Mouse (Mus musculus): ENCODE measurements around the gene Efnb3.

Efnb3 gene

DNA sequence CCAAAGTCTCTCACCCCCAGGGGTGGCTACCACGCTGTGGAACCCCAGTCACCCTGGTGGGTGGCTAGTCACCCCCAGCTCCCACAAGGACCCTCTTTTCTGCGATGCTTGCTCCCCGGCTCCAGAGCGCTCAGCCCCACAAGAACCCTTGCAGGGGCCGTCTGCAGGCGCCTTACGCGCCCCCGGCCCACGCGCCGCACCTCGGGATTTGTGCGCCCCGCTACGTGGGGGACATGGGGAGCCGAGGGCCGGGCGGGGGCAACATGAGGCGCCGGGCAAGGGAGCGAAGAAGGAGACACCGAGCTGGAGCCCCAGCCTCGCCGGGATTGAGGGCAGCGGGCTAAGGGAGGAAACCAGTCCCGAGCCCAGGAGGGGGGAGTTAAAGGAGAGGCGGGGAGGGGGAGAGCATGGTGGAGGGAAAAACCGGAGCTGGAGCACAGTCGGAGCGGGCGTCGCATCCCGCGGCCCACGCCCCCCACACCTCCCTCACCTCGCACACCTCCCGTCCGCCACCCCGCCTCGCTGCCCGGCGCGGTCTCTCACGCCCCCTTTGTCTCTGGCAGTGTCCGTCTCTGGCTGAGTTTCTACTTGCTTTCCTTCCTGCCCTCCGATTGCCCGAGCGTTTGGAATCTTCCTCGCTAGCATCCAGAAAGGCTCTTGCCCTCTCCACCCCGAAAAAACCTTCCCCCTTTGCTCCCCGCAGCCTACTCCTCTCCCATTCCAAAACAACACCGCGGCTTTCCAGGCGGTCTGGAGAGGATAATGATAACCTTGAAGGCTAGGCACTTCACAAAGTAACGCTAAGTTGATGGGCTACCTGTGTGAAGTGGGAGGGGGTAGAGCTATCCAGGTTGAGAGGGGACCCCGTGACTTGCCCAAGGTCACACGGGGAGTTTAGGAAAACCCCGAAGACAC, at the start of gene Efnb3:
Gene Efnb3, minus strand, starts transcription at position 355 of the 915 bp plus-strand sequence.
- DNase-seq (ENCODE audit: low read depth, low spot score) = no peak

DNA sequence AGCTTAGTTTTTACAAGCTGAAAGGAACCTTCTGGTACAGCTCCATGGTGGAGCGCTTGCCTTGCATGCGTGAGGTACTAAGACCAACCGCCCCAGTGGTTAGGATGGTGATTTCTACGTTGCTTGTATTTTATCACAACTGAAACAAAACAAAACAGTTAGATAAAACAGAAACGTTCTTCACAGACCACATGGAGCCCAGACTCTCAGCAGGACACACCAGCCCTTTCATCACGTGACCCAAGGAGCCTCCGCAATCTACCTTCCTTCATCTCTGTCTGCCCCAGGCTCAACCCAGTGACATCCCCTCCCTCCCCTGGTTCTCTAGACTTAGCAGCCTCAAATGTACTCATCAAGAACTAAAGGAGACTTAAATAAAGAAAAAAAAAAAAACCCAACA, 49.4 kb upstream of the Efnb3 start:
- DNase-seq (ENCODE audit: low read depth, low spot score) = no peak

DNA sequence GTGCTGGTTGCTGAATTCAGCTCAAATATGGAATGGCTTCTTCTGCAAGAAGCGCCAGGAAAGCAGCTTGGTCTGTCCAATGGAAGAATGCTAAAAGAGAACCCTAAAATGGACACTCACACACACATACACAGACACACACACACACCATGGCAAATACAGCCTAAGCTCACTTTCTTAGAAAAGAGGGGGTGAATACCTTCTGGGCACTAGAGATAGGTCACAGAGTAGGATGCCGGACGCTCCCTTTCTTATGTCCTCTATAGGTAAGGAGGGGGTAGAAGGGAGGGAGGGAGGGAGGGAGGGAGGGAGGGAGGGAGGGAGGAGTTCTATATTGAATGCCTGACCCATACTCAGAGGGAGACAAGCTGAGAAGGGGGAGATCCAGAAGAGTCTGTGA, 48.5 kb upstream of the Efnb3 start:
- DNase-seq (ENCODE audit: low read depth, low spot score) = no peak

DNA sequence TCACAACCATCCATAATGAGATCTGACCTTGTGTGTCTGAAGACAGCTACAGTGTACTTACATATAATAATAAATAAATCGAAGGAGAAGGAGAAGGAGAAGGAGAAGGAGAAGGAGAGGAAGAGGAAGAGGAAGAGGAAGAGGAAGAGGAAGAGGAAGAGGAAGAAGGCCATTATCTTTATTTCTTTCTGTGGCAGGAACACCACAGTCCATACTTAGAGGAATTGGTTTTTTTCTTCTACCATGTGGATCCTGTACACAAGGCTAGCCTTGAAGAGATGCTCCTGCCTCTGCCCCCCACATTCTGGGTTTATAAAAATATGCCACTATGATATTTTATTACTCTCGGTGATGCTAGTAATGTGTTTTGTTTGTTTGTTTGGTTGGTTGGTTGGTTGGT, 46.8 kb upstream of the Efnb3 start:
- no peak for DNase-seq (ENCODE audit: low read depth, low spot score)

DNA sequence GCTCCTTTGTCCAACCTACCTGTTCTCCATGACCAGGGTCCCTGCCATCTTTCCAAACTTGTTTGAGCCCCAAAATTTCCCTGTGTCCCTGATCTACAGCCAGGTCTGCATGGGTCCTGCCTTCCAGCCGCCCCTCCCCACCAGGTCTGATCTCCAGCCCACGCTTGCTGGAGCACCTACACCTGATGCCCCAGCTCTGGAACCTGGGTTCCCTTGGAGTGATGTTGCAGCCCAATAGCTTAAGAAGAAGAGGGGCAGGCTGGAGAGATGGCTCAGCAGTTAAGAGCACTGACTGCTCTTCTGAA, 46.4 kb upstream of the Efnb3 start:
- no peak for DNase-seq (ENCODE audit: low read depth, low spot score)

DNA sequence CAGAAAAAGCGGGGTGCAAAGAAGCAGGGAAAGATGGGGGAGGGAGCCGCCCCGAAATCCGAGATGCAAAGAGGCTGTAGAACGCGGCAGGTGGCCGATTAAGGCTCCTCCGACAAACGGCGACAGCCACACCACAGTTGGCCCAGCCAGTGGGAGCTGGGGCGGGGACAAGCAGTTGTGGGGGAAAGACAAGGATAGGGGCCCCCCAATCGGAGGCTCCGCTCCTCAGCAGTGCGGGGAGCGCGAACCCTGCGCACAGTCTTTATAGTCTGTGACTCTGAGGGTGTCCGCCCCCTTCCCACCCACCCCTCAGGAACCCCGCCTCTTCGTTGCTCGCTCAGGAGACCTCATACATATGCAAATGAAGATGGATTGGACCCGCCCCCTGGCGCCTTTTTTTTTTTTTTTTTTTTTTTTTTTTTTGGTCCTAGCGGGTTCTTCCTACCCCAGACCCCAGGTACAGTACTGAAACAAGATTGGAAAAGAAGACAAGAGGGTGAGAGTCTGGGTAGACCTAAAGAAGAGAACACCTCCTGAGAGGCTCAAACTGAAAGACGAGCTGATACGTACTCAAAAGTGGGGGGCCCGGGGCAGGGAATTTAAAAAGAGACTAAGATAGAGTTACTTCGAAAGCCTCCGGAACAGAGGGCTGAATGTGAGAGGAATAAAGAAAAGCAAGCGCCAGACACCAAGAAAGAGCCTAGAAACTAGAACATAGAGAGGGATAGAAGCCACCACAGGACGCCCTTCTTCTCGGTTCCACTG, 45.9 kb upstream of the Efnb3 start, which contains the start of gene Atp1b2:
Gene Atp1b2, minus strand, starts transcription at position 217 of the 765 bp plus-strand sequence.
- no peak for DNase-seq (ENCODE audit: low read depth, low spot score)

DNA sequence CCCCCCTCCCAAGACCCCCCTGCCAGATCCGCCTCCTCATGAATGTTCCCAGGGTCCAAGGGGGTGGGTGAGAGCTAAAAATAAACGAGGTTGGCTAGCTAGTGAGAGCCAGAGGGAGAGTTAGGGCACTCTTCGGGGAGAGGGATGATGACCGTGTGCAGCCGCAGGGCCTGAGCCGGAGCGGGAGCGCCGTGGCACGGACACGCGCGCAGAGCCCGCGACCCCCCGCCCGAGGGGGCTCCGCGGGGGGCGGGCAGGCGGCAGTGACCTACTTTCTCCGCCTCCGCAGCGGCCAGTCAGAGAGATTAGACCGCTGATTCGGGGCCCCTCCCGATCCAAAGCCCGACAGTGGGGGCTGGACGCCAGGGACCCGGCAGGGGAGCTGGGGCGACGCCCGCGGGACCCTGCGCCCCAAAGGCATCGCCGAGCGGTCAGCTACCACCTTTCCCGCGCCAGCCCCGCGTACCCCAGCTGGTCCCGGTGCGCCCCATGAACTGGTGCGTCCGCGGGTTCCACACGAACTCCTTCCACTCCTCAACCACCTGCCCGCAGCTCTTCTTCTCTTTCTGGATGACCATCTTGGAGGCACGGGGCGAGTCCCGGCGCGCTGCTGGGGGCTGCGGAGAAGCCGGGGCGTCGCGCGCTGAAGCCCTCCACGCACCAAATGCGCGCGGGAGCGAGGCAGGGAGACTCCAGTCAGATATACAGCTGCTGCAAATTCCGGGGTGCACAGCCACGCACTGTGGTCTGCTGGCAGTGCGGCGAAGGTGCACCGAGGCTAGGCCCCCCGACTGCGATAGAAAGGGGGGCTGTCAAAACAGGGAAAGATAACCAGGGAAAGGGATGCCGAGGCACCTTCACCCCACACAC, 45.0 kb upstream of the Efnb3 start:
- DNase-seq (ENCODE audit: low read depth, low spot score) = no peak

DNA sequence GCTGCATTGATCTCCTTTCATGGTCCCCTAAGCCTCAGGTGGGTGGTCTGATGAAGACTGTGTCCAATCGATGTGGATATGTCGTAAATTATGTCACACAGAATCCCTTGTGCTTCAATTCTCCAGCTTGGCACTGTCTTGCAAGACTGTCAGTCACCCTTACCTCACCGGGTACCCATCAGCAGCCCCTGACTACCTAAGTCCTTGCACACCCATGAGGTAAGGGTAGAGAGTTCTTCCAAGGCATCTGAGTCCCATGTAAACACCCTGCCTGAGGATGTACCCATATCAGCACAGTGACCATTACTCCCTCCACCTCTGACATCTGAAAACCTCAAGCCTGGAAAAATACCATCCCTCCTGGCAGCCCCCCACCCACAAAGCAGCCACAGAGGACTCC, 44.3 kb upstream of the Efnb3 start:
- no peak for DNase-seq (ENCODE audit: low read depth, low spot score)

DNA sequence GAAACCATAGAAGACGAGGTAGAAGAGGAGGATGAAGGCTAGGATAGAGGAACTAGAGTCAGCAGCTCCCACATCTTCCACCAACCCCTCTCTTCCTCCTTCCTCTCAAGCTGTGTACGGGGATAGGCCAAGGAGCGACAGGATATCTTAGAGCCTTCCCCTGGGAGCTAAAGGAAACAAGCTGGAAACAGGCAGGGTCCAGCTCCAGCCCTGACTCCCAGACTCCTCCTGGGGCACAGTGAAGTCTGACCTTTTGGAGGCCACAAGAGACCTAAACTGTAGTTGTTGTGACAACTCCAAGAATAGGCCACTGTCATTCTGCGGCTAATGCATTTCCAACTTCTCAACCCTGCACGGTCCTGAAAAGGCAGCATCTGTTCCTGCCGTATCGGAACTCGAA, 43.5 kb upstream of the Efnb3 start:
- no peak for DNase-seq (ENCODE audit: low read depth, low spot score)

DNA sequence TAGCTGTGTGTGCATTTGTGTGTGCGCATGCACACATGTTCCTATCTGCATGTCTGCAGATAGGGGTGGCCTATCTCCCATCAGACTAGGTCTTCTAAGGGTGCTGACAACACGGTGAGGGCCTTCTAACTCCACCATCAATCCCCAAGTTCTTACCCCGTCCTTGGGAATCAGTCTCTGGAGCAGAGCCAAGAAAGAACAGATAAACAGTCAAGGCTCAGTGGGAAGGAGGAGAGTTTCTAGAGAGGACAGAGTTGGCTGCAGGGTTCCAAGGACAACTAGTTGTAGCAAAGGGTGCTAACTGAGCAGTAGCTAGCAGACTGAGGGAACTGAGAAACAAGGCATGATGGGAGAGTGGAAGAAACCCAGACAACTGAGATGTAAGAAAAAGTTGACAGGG, 41.8 kb upstream of the Efnb3 start:
- no peak for DNase-seq (ENCODE audit: low read depth, low spot score)

DNA sequence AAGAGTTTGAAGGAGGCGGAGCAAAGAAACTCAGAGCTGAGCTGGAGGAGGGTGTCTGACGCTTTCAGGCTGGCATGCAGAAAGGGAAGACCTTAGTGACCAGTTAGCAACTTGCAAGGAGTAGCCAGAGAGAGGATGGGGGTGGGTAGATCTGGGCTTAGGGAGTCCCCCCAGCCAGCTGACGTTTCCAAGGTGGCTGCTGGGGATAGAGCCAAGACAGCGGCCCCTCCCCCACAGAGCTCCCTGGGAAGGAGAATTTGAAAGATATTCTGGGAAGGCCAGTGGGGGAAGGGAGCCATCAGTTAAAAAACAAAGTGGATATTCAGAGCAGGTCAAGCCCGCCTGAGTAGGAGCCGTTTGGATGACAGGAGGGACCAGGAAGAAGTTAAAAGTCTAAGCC, 40.1 kb upstream of the Efnb3 start:
- DNase-seq (ENCODE audit: low read depth, low spot score) = no peak

DNA sequence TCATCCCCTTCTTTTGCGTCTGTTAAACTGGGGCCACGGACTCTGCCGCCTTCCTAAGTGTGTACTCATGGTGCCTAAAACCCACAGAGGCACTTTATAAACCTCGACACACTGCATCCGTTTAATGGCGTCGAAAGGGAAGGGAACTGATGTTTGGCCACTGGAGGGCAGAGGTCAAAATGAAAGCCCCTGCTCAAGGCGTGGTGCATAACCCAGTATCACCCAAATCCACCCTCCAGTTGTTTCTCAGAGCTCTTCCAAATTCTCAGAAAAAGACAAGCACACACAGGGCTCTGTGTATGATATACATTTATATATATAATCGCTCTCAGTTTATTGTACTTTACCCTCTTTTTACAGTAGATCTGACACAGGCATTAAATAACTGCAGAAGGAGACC, 39.4 kb upstream of the Efnb3 start:
- no peak for DNase-seq (ENCODE audit: low read depth, low spot score)

DNA sequence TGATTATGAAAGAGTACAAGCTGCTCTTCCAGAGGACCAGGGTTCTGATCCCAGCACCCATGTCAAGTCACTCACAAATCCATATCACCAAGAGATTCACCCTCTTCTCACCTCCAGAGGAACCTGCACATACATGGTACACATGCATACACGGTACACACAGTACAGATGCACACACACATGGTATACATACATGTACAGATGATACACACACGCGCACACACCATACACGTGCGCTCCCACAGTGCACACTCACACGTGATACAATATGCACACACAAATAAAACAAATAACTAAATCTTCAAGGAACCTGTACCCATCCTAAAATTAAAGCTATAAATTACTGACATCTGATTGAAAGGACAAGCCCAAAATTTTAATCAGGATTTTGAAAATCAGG, 34.8 kb upstream of the Efnb3 start:
- DNase-seq (ENCODE audit: low read depth, low spot score) = no peak

DNA sequence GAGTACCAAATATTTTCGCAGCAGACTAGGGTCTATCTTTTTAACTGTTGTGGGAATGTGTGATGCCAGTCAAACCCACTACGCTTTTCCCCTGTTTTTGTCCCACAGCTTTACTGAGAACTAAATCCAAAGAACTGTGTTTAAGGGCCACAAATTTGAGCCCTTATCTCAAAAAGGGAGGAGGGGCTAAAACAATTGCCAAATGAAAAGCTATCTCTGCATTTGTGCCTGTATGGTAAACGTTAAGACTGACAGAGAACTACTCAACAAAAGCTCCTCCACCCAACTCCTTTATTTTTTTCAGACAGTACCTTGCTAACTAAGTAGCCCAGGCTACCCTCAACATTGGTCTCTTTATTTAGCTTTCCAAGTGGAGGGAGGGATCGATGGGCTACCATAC, 32.8 kb upstream of the Efnb3 start:
- no peak for DNase-seq (ENCODE audit: low read depth, low spot score)

DNA sequence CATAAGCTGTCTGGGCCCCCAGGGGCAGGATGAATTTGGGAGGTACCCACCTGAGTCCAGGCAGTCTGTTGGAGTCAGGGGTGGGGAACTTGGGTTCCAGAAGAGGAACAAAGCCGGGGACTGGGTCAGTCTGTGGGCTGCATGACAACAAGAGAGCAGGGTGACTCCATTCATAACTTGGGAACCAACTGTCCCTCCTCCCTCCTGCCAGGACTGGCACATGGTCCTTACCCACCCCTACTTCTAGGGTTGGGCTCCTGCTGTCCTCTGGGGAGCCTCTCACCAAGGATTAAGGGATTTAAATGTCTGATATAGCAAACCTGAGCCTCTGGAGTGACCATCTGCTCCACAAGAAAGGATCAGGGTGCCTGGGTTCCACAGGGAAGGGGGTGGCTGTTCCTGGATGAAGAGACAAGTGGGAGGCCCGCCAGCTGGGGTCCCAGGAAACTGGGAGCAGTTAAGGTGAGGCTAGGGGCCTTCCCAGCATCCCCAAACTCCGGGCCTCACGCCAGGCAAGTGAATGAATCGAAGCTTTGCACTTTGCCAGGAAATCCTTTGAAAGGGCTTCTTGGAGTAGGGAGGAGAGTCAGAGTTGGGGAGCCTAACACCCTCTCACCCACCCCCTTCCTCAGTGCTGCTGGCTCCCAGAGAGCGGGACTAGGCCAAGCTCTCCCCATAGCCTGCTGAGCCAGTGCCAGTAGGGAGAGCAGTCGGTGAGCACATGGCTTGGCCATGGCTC, 32.1 kb upstream of the Efnb3 start:
- no peak for DNase-seq (ENCODE audit: low read depth, low spot score)

DNA sequence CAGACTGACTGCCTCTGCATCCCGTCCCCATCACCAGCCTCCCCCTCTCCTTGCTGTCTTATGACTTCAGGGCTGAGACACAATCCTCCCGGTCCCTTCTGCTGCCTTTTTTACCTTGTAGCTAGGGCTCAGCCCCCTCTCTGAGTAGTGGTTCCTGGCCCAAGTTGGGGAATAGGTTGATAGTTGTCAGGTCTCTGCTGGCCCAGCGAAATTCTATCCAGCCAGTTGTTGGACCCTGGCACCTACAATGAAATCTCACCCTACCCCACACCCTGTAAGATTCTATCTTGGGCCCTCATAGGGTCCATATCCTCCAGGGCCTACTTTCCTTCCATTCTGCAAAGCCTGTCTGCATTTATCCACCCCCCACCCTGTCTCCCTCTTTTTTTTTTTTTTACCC, 31.4 kb upstream of the Efnb3 start:
- DNase-seq (ENCODE audit: low read depth, low spot score) = no peak

DNA sequence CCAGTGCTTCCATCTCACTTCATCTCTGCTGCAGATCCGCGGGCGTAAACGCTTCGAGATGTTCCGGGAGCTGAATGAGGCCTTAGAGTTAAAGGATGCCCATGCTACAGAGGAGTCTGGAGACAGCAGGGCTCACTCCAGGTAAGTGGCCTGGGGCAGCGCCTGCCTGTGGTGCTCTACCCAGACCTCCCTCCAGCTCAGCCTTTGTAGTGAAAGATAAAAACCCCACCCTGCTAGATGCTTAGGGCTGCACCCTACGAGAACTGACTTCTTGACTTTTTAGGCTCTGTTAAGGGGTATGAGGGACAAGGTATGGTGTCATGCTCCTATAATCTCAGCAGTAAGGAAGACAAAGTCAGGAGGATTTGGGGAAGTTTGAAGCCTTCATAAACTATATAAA, 30.6 kb upstream of the Efnb3 start:
- no peak for DNase-seq (ENCODE audit: low read depth, low spot score)

DNA sequence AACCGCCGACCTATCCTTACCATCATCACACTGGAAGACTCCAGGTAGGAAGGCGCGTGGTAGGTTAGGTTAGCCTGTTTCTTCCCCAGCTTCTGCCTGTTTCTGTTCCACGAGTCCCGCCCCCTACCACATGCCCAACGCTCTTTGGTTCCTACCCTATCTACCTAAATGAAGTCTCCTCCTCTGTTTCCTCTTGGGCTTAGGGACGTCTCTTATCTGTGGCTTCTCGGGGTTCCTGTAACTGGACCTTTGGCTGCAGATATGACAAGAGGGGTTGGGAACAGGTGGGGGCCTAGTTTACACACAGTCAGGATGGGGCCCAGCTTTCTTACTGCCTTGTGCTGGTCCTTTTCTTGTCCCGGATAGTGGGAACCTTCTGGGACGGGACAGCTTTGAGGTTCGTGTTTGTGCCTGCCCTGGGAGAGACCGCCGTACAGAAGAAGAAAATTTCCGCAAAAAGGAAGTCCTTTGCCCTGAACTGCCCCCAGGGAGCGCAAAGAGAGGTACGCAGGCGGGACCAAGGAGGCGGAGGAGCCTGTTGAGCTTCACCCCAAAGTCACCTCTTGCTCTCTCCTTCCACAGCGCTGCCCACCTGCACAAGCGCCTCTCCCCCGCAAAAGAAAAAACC, 29.3 kb upstream of the Efnb3 start:
- no peak for DNase-seq (ENCODE audit: low read depth, low spot score)

DNA sequence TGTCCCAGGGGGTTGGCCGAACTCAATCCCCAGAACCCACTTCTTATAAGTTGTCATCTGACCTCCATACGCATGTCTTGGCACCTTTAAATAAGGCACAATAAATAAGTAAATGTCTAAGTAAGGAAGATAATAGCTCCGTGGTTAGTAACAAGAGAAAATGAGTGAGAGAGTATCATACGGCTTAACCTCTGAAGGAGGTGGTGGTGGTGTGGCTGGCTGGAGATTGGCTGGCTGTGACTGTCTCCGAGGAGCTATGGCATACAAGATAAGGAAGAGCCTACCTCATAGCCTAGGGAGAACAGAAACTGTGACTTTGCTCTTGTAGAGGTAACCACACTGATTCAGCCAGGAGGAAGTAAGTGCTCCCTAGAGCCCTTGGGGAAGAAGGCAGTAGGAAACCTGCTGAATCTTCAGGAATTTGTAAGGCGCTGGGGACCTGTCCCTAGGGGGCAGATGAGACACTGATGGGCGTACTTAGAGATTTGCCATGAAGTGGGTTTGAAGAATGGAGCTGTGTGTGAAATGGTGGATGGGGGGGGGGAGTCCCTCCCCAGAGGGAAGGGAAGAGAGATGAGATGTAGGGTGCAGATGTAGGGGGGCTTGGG, 25.8 kb upstream of the Efnb3 start:
- no peak for DNase-seq (ENCODE audit: low read depth, low spot score)

DNA sequence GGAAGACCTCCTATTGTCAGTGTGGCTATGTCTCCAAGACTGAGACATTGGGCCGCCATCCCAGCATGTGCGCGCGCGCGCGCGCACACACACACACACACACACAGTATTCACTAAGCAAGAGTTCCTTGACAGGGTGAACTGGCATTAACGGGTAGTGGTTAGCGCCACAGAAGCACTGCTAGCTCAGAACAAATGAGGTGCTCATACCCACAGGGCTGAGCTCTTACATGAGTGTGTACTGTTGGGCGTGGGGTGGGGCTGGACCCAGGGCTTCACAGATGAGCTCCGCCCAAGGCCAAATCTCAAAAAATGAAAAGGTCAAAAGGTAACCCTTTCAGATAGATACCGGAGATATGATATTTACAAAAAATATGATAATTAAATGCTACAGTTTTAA, 24.9 kb upstream of the Efnb3 start:
- DNase-seq (ENCODE audit: low read depth, low spot score) = no peak

DNA sequence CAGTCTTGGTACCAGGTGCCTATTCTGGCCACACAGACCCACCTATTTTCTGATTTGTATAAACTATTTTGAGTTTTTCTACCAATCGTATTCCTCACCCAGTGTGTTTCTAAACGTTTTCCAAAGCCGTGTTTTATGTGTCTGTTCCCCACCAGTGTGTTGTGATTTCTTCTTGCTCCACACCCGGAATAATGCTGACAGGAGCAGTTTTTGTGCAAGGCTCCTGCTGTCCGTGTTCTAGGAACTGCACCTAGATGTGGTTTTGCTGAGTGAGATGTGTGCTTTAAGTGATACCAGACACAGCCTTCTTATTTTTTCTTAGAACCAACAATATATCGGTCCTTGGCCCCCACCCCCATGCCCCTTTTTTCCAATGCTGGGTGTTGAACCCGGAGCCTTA, 24.0 kb upstream of the Efnb3 start:
- DNase-seq (ENCODE audit: low read depth, low spot score) = no peak

All from 3T3-L1 (cell line).